Mouse (Mus musculus) kidney, embryonic 16.5 days (tissue): ENCODE results near the gene Itpr3. TPM values are rescaled to one million over a fixed set of nuclear protein-coding genes. Genes with fewer than 3 reads are reported as not detected.
A peak's percentile ranks its signal among the peaks of the same experiment; 100 is the strongest.

Experiments used
- ATAC-seq: fragments of 200-750 bp; cut with Nextera tagmentation; 2 replicates; pipeline ENCODE4 v1.8.0; 2017; ENCODE audit warnings: moderate TSS enrichment; ENCODE audit not compliant: low FRiP score, low TSS enrichment
- H3K27ac ChIP-seq: fragments of 300-500 bp; sonication (generic); 2 replicates; pipeline ENCODE4 v1.5.1; 2014; ENCODE audit warnings: low read length
- H3K27me3 ChIP-seq: fragments of 300-500 bp; sonication (generic); 2 replicates; pipeline ENCODE4 v1.6.1; 2014; ENCODE audit warnings: low read length, control low read depth, mixed read lengths; ENCODE audit not compliant: insufficient read depth
- H3K36me3 ChIP-seq: fragments of 300-500 bp; sonication (generic); 2 replicates; pipeline ENCODE4 v1.6.1; 2014; ENCODE audit warnings: low read length, control low read depth, mixed read lengths; ENCODE audit not compliant: insufficient read depth
- H3K4me1 ChIP-seq: fragments of 300-500 bp; sonication (generic); 2 replicates; pipeline ENCODE4 v1.6.1; 2014; ENCODE audit warnings: low read length, control low read depth, mixed read lengths; ENCODE audit not compliant: insufficient read depth
- H3K4me2 ChIP-seq: fragments of 300-500 bp; sonication (generic); replicated peaks from 2 replicates; pipeline ENCODE4 v1.6.1; 2014; ENCODE audit warnings: low read depth, low read length
- H3K4me3 ChIP-seq: fragments of 300-500 bp; sonication (generic); 2 replicates; pipeline ENCODE4 v1.5.1; 2014; ENCODE audit warnings: mild to moderate bottlenecking, low read length
- H3K9ac ChIP-seq: fragments of 300-500 bp; sonication (generic); replicated peaks from 2 replicates; pipeline ENCODE4 v1.6.1; 2014; ENCODE audit warnings: low read length
- H3K9me3 ChIP-seq: fragments of 300-500 bp; sonication (generic); 2 replicates; pipeline ENCODE4 v1.6.1; 2016; ENCODE audit warnings: low read length, control low read depth
- WGBS: fragments of 180-500 bp; shearing (Covaris S2); extraction: QIAGEN DNeasy Blood & Tissue Kit; methylation state at CpG from one replicate; pipeline ENCODE4 v1.1.7; 2014; 5-methylcytosine and 5-hydroxymethylcytosine counted together
- polyA plus RNA-seq: library from polyadenylated mRNA; unstranded; fragments of >200 nt; fragmentation: Nextera tagmentation; extraction: Ambion mirVana; gene quantifications from 2 replicates; pipeline ENCODE4 v1.2.1, GENCODE M21; 2015

The Itpr3 gene
- polyA plus RNA-seq, 1 experiment from 2014 or later = 9.3 TPM

GRCm38 (mm10) chr17:27023342-27023741 lies 33.8 kb upstream of the Itpr3 start:
- no peaks in the 10 kb centered on the region for H3K9me3 ChIP-seq
- H3K9ac ChIP-seq = no peak overlapping the region
- H3K4me1 ChIP-seq = peaks cover 14% of the 10 kb centered on the region
- no peaks in the 10 kb centered on the region for H3K27me3 ChIP-seq
- ATAC-seq = no peak
- peaks cover 51% of the 10 kb centered on the region for H3K36me3 ChIP-seq
- no peak overlapping the region for H3K4me3 ChIP-seq
- WGBS = 90% methylated on average over 4 of the region's 4 CpGs
- no peak overlapping the region for H3K27ac ChIP-seq
- no peak overlapping the region for H3K4me2 ChIP-seq

DNA sequence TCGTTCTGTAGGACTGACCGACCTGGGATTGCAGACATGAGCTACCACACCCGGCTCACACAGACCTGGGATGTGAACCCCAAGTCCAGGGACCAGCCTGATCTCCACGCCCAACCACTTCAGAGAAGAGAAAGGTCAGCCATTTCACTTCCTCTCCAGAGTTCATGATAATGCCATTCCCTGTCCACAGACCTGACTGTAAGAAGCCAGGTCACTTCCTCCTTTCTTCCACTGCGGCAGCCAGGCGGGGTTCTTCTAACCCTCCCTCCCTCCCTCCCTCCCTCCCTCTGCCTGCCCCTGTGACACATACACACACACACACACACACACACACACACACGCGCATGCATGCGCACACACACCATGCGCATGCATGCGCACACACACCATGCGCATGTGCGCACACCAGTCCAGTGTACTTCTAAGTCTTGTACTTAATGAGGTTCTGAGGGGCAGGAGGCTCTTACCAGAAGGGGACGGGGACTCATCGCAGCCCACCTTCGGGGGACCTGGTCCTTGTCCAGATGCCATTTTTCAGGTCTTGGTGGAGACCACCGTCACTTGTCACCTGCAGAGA lies 31.7 kb upstream of the Itpr3 start:
- no peaks in the 10 kb centered on the region for H3K9me3 ChIP-seq
- no peak for ATAC-seq
- no peak overlapping the region for H3K9ac ChIP-seq
- H3K4me3 ChIP-seq = no peak overlapping the region
- H3K27me3 ChIP-seq = no peaks in the 10 kb centered on the region
- WGBS = 92% methylated on average over 16 of the region's 17 CpGs
- peaks cover 46% of the 10 kb centered on the region for H3K36me3 ChIP-seq
- H3K27ac ChIP-seq = no peak overlapping the region
- H3K4me1 ChIP-seq = peaks cover 12% of the 10 kb centered on the region
- H3K4me2 ChIP-seq = no peak overlapping the region

GRCm38 (mm10) chr17:27025951-27026350 lies 31.2 kb upstream of the Itpr3 start:
- Histone ChIP-seq H3K9ac (no peak overlapping the region), H3K27ac (no peak overlapping the region), H3K27me3 (no peaks in the 10 kb centered on the region), H3K9me3 (no peaks in the 10 kb centered on the region), H3K4me2 (no peak overlapping the region), H3K36me3 (peaks cover 41% of the 10 kb centered on the region), H3K4me1 (peaks cover 12% of the 10 kb centered on the region), H3K4me3 (no peak overlapping the region)
- 94% methylated on average over 3 of the region's 3 CpGs for WGBS
- ATAC-seq = no peak

- Histone ChIP-seq H3K4me3 (peak overlapping the region; percentile 70), H3K36me3 (peaks cover 24% of the 10 kb centered on the region; the same call in 1 of the 2 replicates), H3K27me3 (no peaks in the 10 kb centered on the region), H3K4me2 (peak overlapping the region; percentile 64), H3K4me1 (peaks cover 12% of the 10 kb centered on the region), H3K9me3 (no peaks in the 10 kb centered on the region), H3K27ac (peak overlapping the region; percentile 84), H3K9ac (peak overlapping the region; percentile 93)
- peak; percentile 32 for ATAC-seq
- 25% methylated on average over 12 of the region's 12 CpGs for WGBS
These were observed 29.4 kb upstream of the Itpr3 start for GRCm38 (mm10) chr17:27027460-27028283.

GRCm38 (mm10) chr17:27028284-27028795 lies 28.8 kb upstream of the Itpr3 start:
- ATAC-seq = peak; percentile 83
- WGBS = under 1% methylated on average over 19 of the region's 19 CpGs
- Histone ChIP-seq H3K4me3 (peak overlapping the region; percentile 70), H3K4me1 (peaks cover 12% of the 10 kb centered on the region), H3K9ac (peak overlapping the region; percentile 93), H3K36me3 (peaks cover 19% of the 10 kb centered on the region; the same call in 1 of the 2 replicates), H3K27ac (peak overlapping the region; percentile 84), H3K4me2 (peak overlapping the region; percentile 64), H3K27me3 (no peaks in the 10 kb centered on the region), H3K9me3 (no peaks in the 10 kb centered on the region)

DNA sequence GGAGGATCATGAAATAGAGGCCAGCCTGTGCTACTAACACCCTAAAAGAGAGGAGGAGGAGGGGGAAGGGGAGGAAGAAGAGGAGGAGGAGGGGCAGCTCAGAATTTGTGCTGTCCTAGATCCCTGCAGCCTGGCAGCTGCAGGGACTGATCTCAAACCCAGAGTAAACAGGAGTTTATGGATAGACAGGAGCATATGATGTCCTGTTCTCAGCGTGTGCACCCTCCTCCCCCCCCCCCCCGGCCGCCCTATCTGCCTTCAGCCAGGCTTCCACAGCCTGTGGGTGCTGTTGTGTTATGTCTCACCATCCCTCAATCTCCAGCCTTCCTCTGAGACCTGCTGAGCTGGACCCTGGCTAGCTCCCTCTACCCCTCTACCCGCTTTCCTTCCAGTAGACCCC lies 28.2 kb upstream of the Itpr3 start, which contains the start of gene Bak1:
TSS of gene Bak1 (minus strand) at position 101 of the 400 bp plus-strand sequence.
- Histone ChIP-seq H3K27me3 (no peaks in the 10 kb centered on the region), H3K9ac (peak within 1 kb of the TSS; percentile 93), H3K36me3 (peaks cover 14% of the 10 kb centered on the region; the same call in 1 of the 2 replicates), H3K27ac (peak within 1 kb of the TSS; percentile 84), H3K4me2 (peak within 1 kb of the TSS; percentile 64), H3K4me1 (peaks cover 12% of the 10 kb centered on the region), H3K4me3 (peak within 1 kb of the TSS; percentile 70), H3K9me3 (no peaks in the 10 kb centered on the region)
- 100% methylated on average over 1 of the region's 4 CpGs for WGBS
- ATAC-seq = no peak

GRCm38 (mm10) chr17:27029431-27029830 lies 27.7 kb upstream of the Itpr3 start:
- 91% methylated on average over 14 of the region's 14 CpGs for WGBS
- 0 out of 2 replicates have a peak overlapping the region, but pooled peaks have one; percentile 9 for H3K9ac ChIP-seq

DNA sequence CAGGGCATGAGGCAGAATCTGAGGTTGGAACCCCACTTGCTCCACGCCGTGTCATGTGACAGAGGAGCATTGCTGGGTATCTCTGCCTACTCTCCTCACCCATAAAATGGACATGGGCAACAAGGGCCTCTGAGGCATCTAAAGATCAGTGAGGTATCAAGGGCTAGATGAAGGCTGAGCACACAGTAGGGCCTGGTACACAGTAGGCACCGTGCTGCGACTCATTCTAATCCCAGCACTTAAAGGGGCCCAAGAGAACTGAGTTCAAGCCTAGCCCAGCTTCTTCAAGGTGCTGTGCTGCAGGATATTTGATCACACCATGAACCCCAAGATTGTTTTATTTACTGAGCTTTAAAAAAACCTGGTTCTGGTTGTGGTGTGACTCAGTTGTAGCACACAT lies 26.2 kb upstream of the Itpr3 start:
- Histone ChIP-seq H3K9ac (no peak overlapping the region), H3K36me3 (no peaks in the 10 kb centered on the region), H3K27me3 (no peaks in the 10 kb centered on the region), H3K9me3 (no peaks in the 10 kb centered on the region), H3K4me2 (no peak overlapping the region), H3K27ac (no peak overlapping the region), H3K4me1 (peaks cover 17% of the 10 kb centered on the region), H3K4me3 (no peak overlapping the region)
- WGBS = 90% methylated on average over 4 of the region's 4 CpGs
- no peak for ATAC-seq

More at GRCm38 (mm10) chr17:27029431-27029830, 27.7 kb upstream of the Itpr3 start:
- Histone ChIP-seq H3K36me3 (peaks cover 10% of the 10 kb centered on the region; the same call in 1 of the 2 replicates), H3K27me3 (no peaks in the 10 kb centered on the region), H3K4me3 (no peak overlapping the region), H3K4me1 (peaks cover 12% of the 10 kb centered on the region), H3K27ac (no peak overlapping the region), H3K9me3 (no peaks in the 10 kb centered on the region), H3K4me2 (no peak overlapping the region)
- no peak for ATAC-seq

GRCm38 (mm10) chr17:27032328-27032727 lies 24.8 kb upstream of the Itpr3 start:
- ATAC-seq = no peak
- H3K9me3 ChIP-seq = no peaks in the 10 kb centered on the region
- H3K36me3 ChIP-seq = no peaks in the 10 kb centered on the region
- 0 out of 2 replicates have a peak overlapping the region, but pooled peaks have one; percentile 25 for H3K9ac ChIP-seq
- H3K4me1 ChIP-seq = peaks cover 13% of the 10 kb centered on the region
- no peak overlapping the region for H3K4me2 ChIP-seq
- H3K27me3 ChIP-seq = no peaks in the 10 kb centered on the region
- H3K27ac ChIP-seq = no peak overlapping the region
- no peak overlapping the region for H3K4me3 ChIP-seq
- 68% methylated on average over 7 of the region's 7 CpGs for WGBS
